Mouse (Mus musculus): ENCODE data around the gene Hspg2. TPM values are rescaled to one million over a fixed set of nuclear protein-coding genes. Genes with fewer than 3 reads are reported as not detected.

The Hspg2 gene
- total RNA-seq, 4 experiments from 2014 or later, result 4.1 to 6.4 (median 6.0) TPM

Small RNAs within 50 kb of the gene (microRNA-seq; reads per million reads assigned to microRNA genes)
- gene Mir7018, result 0 reads per million in 2 experiments

Other genes starting within 250 kb of the Hspg2 start
- gene Wnt4, start 191.3 kb upstream of the Hspg2 start, total RNA-seq (2022), result 1 to 10 TPM; 8.9 to 9.9 (median 9.5) TPM
- gene Cdc42, start 111.0 kb upstream of the Hspg2 start, total RNA-seq (2022), result 100 to 1,000 TPM; 310 to 362 (median 328) TPM
- not detected for gene Cela3a, start 59.0 kb upstream of the Hspg2 start, total RNA-seq (2022)
- gene Cela3b, start 38.2 kb upstream of the Hspg2 start, total RNA-seq (2022), result not detected
- gene 1700013G24Rik, start 15.5 kb upstream of the Hspg2 start, total RNA-seq (2022), result not detected
- gene Ldlrad2, start 105.8 kb downstream of the Hspg2 start, total RNA-seq (2022), result not detected
- 100 to 1,000 TPM; 127 to 138 (median 131) TPM for gene Usp48, start 125.0 kb downstream of the Hspg2 start, total RNA-seq (2022)
- gene Rap1gap, start 196.0 kb downstream of the Hspg2 start, total RNA-seq (2022), result 100 to 1,000 TPM; 338 to 399 (median 364) TPM